Mouse (Mus musculus) T-cell, adult 2 months (primary cell): ENCODE measurements around the gene Tomm6.
A peak's percentile ranks its signal among the peaks of the same experiment; 100 is the strongest.
"Not testable (repeated sequence)": the region's sequence is repeated elsewhere in the genome, so short reads cannot be mapped to it uniquely, and the experiment has no call there.

ENCODE experiments used
- DNase-seq: peaks from one replicate; pipeline ENCODE4 v3.0.0; 2022; ENCODE audit warnings: low spot score

Tomm6 gene

GRCm38 (mm10) chr17:47694503-47695336 lies 6.5 kb upstream of the Tomm6 start, which contains the start of gene Prickle4:
TSS of gene Prickle4 (minus strand) at chr17:47694736.
- DNase-seq, result peak; percentile 94

GRCm38 (mm10) chr17:47694442-47694502 lies 6.1 kb upstream of the Tomm6 start, which contains the start of gene Gm21981:
TSS of gene Gm21981 (minus strand) at chr17:47694455.
- DNase-seq, result no peak

DNA sequence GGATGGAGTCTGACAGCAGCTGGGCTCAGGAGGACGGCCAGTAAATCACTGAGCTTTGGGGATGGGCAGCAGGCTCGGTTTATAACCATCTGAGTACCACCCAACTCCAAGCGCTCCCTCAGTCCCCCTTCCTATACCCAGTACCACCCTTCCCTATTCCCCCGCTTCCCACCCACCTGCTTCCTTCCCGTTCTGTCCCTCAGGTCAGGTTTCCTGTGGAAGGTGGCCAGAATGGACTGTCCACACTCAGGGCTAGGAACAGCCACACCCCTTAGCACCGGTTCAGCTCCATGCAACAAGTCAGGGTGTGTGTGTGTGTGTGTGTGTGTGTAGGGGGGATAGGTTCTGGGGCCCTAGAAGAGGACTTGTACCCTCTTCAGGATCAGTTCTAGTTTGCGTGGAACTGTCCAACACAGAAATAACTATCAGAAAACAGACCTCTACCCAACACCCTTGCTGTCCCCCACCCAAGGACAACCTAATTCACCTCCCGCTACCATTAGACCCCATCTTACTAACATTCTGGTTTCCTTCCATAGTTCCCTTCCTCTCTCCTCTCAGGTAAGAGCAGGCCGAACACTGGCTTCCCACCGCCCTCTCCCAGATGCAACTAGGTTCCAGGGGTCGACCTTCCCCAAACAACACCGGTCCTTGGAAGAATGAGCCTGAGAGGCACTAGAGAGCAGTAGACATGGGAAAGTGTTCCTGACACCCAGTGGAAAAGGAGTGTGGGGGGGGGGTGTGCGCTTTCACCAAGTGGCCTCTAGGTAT lies 5.7 kb upstream of the Tomm6 start:
- no peak for DNase-seq

- DNase-seq, result no peak
These were observed 3.5 kb upstream of the Tomm6 start for GRCm38 (mm10) chr17:47691650-47692049.

DNA sequence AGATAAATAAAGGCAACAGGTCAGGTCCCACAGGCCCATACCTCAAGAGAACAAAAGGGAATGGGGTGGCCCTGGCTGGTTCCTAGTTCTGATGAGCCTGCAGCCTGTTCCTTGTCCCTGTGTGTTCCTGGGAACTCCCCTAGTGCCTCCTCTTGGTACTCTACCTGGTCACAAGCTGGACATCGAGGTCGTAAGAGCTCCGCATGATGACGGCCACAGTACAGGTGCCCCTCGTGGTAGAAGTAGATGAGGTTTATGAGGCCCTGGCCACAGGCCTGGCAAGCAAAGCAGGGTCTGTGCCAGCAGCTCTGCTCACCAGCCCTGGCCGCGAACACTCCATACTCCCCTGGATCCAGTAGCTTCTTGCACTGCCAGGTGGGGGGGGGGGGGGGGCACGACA lies 1.7 kb upstream of the Tomm6 start:
- no peak for DNase-seq

- DNase-seq, result peak; percentile 40
These were observed 706 bp upstream of the Tomm6 start, which contains the start of gene Frs3 for GRCm38 (mm10) chr17:47688608-47689575. TSS of gene Frs3 (plus strand) at chr17:47689030.

- peak; percentile 95 for DNase-seq
These were observed 510 bp downstream of the Tomm6 start for GRCm38 (mm10) chr17:47687409-47688343.

DNA sequence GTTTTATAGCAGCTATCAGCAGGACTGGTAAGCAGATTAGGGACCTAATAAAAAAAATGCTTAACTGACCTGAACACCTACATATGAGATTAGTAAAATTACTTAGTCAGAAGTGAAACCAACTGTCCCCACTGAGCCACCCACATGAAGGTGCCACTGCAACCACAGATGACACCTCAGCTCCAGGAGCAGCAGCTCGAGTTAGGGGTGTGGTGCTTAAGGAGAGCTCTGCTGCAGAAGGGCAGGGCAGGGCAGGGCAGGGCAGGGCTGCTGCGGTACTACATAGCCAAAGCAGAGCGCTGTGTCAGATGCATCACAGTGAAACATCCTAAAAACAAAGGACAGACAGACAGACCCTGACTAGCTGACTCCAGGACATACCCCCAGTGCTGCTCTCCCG lies 5.3 kb downstream of the Tomm6 start:
- no peak for DNase-seq

DNA sequence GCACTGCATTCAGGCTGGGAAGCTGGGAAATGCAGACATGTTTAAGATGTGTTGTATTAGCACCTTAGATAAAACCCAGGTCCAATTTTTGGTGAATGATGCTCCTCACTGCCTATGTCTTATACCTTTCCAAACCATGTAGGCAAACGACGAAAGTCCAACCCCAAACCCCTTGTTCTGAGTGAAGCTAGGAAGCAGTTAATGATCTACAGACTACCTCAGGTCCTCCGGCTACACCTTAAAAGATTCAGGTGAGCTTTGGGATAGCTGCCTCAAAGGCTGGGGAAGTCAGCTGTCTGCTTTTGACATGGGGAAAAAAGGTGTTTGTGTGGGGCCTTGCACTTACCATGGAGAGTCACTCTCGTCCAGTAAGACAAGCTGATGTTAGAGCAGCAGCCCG lies 9.5 kb downstream of the Tomm6 start:
- DNase-seq, result no peak

- DNase-seq, result no peak
These were observed 9.9 kb downstream of the Tomm6 start for GRCm38 (mm10) chr17:47678238-47678637.

GRCm38 (mm10) chr17:47676581-47676980 lies 11.6 kb downstream of the Tomm6 start:
- peak; percentile 35 for DNase-seq

GRCm38 (mm10) chr17:47672311-47673111 lies 15.7 kb downstream of the Tomm6 start:
- no peak for DNase-seq

- no peak for DNase-seq
These were observed 16.2 kb downstream of the Tomm6 start for GRCm38 (mm10) chr17:47671988-47672310.

GRCm38 (mm10) chr17:47669166-47669565 lies 19.0 kb downstream of the Tomm6 start:
- no peak for DNase-seq

DNA sequence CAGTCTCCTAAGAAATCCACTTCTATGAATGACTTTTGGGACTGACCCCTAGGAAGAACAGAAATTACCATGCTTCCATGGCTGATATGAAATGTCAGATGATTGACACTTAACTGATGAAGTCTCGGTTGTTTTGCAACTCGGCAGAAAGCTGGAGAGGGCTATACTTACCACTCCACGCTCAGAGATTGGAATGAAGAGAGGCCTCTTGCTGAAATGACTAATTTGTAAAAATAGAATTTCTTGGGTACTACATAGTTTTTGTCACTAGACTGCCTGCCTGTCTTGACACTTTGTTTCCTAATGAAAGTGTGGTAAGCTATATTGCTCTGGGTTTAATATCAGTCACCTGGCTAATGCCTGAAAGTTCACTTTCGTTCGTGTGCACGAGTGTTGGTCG lies 23.7 kb downstream of the Tomm6 start:
- DNase-seq, result no peak

- no peak for DNase-seq
These were observed 25.0 kb downstream of the Tomm6 start for GRCm38 (mm10) chr17:47663009-47663713.

DNA sequence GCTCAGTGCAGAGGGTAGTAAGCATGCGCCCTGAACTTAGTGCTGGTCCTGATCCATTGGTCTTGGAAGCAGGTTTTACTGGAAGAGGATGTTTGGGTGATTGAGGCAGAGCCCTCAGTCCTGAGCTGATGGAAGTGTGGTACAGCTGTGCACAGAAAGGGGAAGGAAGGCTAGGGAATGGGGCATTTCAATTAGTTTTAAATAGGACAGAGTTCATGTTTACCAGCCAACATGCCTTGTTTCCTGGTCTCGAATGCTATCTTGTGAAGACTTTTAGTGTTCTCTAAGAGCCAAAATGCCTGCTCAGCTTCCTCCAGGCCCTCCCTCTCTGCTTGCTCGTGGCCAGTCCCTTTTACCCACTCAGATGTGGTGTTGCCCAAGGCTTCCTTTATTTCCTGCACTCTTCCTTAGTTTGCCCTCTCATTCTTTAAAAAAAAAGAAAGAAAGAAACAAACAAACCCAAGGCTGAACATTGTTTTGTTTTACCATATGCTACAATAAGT lies 29.4 kb downstream of the Tomm6 start:
- DNase-seq, result no peak

- no peak for DNase-seq
These were observed 30.3 kb downstream of the Tomm6 start for GRCm38 (mm10) chr17:47657901-47658300.

DNA sequence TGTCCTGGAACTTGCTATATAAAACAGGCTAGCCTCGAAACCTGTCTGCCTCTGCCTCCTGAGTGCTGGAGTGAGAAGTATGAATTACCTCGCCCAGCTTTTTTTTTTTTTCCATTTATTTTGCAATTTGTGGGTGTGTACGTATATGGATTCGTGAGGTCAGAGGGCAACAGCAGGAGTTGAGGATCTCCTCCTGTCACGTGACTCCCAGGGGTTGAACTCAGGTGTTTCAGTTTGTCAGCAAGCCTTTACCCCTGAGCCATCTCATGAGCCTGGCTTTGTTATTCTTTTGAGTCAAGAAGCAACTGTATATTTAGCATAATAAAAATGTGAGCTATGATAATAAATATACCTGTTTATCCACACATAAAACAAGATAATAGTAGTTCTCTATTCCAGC lies 32.5 kb downstream of the Tomm6 start:
- no peak for DNase-seq

- not testable (repeated sequence) for DNase-seq
These were observed 33.8 kb downstream of the Tomm6 start for GRCm38 (mm10) chr17:47654346-47654745.
